Mouse (Mus musculus): ENCODE measurements around the gene Dao.

Gene Dao

DNA sequence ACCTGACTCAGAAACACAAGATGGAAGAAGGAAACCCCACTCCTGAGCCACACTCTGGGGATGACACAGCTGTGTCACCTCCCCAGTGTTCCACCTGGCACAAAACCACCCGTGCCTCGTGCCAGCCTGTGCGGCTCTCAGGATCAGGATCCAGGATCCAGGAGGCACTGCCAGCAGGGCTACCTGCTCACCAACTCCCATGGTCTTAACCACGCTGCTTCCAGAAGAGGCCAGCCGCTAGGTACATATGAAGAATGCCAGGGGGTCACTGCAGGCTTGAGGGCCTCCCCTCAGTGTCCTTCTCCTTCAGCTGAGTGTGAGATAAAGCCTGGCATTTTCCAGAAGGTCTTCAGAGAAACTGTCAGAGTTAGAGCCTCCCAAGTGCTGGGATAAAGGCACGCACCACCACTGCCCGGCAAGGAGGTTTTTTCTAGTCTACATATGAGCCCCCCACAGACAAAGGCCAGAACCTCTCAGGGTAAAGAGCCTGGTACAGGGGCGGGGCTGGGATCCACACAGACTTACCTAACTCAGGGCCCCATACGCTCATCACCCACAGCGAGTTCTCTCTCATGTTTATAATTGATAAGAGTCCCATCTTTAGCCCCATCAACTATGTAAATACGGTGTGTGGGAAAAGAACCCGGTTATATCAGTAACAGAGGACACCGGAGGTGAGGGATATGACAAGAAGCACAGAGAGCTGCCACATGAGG, 19.3 kb upstream of the Dao start:
- no peak for DNase-seq

DNA sequence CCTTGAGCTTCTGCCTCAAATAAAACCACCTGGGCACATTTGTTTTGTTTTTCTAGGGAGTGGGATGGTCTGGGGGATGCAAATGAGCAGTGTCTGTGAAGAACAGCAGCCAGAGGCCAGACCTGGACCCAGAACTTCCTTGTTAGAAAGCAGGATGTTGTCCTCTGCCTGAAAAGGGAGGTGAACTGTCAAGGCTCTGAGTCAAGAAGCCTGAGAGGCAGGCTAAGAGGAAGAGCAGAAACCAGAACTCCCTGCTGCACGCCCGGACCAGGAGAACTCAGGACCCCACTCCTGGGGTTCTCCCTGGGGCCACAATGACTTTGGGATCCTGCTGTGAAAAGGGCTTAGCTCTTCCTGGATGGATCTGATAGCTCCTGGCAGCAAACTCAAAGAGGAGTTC, 17.8 kb upstream of the Dao start:
- DNase-seq, result no peak

- peak in 1 of 2 experiments; percentile 23 for DNase-seq
These were observed 17.1 kb upstream of the Dao start for GRCm38 (mm10) chr5:113986182-113986961.

DNA sequence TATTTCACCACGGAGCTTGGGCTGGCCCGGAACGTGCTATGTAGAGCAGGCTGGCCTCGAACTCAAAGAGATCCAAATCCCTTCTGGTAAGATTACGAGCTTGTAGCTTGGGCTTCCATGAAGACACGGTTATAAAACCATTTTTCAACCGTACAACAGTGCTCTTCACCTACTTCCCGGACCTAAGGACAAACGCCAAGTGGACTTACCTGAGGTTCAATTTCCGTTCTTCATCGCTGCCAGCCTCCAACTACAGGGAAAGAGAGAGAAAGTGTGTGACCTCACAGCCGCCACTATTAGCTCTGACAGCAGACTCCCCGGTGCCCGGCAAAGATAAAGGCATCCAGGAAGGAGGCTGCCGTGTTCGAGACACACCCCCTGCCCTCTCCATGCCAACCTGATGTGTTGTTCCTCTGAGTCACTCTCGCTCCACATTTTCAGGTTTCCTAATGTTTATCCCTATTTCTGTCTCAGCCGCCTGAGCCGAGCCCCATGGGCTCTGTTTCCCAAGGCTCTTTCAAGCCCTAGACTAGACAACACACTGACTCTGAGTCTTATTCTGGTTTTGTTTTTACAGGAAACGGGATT, 14.0 kb upstream of the Dao start:
- no peak for DNase-seq

GRCm38 (mm10) chr5:113990593-113990992, 12.9 kb upstream of the Dao start:
- DNase-seq, result no peak

DNA sequence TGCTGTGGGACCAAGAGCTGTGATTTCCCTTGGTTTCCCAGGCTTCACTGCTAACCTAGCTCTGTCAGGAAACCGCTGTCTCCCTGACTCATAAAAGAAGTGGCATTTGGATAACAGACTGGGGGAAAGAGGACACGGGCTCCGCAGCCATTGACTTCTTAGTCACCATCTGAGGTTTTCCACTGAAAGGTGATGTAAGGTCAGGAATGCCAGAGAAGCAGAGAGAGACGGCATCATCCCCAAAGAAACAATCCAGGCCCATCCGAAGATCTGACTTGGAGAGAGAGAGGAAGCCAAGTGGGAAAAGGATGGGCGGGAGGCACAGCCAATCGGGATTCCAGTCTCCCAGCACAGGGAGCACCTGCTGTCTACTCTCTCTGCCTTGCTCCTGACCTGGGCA, 12.4 kb upstream of the Dao start:
- no peak for DNase-seq

- peak; percentile 39 to 44 for DNase-seq
These were observed 11.1 kb upstream of the Dao start for GRCm38 (mm10) chr5:113992339-113992831.

DNA sequence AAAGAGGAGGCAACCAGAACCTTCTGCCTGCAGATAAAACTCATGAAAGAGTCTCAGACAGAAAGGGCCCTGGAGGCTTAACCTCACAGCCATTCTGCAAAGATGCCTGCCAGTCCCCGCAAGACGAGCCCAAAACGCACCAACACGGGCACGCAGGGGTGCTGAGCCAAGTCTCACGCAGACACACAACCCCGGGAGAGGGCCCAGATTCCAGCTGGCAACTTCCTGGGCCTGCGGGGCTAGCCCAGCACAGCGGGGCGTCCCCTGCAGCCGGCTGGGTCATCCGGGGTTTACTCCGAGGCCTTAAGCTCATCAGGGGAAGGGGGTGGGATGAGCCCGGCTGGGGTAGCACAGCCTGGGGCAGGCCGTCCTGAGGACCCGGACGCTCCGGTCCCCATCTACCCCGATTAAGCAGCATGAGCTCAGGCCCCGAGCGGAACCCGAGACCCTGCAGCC, 10.4 kb upstream of the Dao start:
- DNase-seq, result peak; percentile 74 to 76

DNA sequence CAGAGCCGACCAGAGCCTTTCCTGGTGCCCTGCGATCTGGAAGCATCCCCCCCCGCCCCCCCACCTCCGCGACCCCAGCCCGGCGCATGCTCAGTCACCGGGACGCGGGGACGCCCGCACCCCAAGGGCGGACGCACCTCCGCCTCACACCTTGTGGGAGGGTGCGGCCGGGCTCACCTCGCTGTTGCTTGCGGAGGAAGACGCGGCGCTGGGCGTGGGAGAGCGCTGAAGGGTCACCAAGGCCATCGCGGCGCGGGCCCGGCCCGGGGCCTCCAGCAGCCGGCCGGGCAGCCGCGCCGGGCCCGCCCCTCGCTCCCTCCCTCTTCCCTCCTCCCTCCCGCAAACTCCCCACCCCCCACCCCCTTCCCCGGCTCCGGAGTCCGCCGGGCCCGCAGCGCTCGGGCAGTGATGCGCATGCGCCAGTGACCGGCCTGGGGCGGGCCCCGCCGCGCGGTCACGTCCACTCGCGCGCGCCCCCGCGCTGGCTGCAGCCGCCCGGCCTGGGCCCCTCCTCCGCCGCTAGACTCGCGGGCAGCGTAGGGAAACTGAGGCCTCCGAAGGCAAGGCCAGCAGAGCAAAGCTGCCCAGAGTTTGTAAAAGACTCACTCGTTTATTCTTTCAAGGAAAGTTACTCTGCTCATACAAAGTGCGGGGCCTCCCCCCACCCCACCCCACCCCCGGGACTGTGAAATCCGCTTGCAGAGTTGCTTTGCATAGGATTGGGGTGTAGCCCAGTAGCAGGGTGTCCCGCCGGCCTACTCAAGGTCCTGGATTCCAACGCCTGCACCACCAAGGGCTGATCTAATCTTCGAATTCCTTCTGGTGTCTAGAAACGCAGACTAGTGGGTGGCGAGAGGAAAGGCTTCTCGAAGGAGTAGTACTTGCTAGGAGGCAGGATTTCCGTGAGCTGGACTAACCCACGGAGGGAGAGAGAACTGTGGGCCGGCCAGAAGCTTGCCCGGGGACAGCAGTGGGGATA, 9.7 kb upstream of the Dao start, which contains the start of gene Ssh1:
Gene Ssh1 (minus strand): TSS at position 408 of the 979 bp plus-strand sequence.
- peak; percentile 94 to 97 for DNase-seq

DNA sequence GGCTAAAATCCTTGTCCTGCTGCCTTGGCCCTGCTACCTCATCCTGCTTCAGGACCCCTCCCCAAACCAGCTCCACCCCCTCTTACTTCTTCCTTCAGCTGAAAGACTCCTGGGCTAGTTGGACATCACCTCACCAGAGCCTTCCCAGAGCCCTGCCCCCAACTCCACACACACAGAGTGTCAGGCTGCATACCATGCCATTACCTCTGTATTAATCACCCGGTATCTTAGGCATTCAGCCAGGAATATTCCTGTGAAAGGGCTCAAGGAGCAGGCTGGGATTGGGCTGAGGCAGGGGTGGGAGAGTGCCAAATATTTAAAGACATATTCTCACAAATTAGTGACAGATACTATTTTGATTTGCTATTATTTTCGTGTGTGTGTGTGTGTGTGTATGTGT, 7.0 kb upstream of the Dao start:
- no peak for DNase-seq

DNA sequence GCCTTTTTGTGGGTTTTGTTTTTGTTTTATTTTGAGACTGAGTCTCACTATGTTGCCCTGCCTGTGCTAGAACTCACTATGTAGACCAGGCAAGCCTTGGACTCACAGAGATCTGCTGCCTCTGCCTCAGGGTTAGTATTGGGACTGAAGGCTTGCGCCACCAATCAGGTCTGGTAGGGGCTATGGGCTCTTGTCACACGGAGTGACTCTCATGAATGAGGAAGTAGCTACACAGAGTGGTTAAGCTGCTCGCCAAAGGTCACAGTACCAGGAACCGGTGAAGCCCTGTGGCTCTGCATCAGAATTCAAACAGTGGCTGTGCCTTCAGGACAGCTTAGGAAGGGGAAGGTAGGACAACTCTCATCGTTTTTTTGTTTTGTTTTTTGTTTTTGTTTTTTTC, 4.1 kb upstream of the Dao start:
- no peak for DNase-seq

- DNase-seq, result no peak
These were observed 1.1 kb downstream of the Dao start for GRCm38 (mm10) chr5:114004573-114004972.

DNA sequence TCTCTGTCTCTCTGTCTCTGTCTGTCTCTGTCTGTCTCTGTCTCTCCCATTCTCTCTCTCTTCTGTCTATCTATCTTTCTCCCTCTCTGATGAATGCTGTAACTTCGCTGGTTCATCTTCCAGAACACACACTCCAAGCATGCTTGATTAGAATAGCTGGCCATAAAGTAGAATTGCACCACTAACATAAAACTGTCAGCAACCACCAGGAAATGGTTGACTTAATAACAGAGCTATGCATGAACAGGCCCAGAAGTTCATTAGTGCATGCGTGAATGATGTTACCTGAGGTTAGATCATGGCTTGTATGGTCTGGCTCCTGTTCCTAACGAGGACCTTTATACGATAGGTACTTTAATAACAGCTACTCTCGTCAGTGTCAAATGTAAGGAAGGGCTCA, 1.6 kb downstream of the Dao start:
- no peak for DNase-seq

GRCm38 (mm10) chr5:114006974-114007373, 3.5 kb downstream of the Dao start:
- DNase-seq, result no peak

DNA sequence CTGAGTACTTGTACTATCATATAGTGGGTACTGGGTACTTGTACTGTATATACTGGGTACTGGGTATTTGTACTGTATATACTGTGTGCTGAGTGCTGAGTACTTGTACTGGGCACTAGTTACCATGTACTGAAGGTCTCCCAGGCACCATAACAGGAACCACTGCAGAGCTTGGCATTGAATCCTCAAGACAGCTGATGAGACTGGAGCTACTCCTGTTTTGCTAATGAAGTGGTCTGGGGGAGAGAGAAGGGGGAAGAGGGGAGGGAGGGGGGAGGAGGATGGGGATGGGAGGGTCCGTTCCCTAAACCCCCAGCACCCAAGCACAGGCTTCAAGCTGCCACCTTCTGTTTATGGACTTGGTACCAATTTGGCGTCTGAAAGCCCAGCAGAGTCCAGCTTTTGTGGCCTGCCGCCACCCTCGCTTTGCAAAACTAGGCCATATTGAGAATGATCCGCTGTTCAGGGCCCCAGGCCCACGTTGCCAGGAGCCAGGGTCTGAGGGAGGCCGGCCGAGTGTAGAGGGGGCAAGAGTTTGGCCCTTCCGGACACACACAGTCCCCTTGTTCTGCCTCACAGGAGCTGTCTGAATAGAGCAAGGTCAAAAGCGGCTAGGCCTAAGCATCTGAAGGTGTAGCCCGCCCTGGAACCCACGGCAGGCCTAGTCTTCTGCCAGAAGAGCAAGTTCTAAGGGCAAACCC, 4.4 kb downstream of the Dao start:
- DNase-seq, result peak; percentile 26 to 34

GRCm38 (mm10) chr5:114009049-114009448, 5.5 kb downstream of the Dao start:
- no peak for DNase-seq

- no peak for DNase-seq
These were observed 11.6 kb downstream of the Dao start for GRCm38 (mm10) chr5:114015121-114015520.

GRCm38 (mm10) chr5:114024390-114024789, 20.9 kb downstream of the Dao start:
- DNase-seq, result no peak

DNA sequence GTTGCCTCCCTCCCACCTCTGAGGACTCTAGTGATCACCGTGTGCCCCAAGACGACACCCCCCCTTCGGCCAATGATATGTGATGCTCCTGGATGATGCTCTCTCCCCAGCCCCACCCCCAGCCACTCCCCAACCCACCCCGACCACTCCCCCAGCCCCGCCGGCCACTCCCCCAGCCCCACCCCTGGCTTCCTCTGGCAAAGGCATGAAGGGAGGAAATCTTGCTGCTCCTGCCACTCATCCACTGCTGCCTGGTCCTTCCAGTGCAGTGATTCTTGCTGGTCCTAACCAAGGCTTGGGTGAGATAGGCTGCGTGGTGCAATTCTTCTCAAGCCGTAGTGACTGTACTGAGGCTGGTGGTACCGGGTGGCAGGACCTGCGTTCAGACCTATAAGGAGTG, 21.4 kb downstream of the Dao start:
- DNase-seq, result no peak

DNA sequence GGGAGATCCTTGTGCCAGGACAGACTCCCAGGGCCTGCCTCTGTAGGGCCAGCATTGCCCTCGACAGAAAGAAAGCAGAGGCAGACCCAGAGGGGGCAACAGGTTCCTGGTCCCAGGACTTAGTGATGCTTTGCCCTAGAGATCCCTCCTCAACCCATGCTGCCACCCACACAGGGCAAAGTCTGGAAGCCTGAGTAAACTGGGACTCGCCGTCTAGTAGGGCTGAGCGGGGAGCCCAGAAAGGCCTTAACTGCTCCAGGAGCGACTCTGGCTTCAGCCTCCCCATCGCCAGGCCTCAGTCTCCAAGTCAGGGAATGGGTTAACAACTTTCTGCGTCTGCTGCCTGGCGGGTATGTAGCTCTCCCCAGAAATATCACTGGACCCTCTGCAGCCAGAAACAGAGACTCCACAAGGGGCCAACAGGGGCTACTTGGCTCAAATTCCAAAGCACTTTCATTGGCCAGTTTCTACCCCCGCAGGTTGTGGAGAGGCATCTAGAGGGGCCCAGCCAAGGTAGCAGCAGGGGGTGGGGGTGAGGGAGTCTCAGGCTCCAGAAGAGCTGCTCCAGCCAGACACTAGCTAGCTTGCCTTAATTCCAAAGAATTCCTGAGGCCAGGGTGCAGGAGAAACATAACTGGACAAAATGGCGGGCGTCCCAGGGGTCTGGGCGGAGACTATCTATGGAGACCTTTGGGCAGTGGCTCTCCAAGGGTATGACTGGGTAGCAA, 23.9 kb downstream of the Dao start:
- DNase-seq, result no peak

DNA sequence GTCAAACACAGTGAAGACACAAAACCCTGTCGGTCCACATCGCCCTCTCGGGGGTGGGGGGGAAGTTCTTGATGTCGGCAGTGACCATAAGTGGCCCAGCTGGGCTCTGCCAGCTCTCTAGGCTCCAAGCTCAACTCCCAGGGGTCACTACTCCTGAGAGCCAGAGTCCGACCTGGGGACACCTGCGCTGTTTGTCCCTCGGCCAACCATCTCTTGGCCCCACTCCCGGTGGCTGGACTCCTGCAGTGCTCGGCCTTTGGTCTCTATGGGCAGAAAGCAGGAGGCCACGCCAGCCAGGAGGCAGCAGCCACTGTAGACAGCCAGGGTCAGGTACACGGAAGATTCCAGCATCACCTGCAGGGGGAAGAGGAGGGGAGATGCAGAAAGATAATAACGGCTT, 24.6 kb downstream of the Dao start:
- DNase-seq, result peak; percentile 62
